Mouse (Mus musculus): ENCODE measurements around the gene Arhgef3.

GRCm38 (mm10) chr14:27262349-27262748 lies 147.7 kb downstream of the Arhgef3 start:
- no peak for TF ChIP-seq CTCF (IDR thresholded peaks at IDR 0.05)
- TF ChIP-seq EP300 (IDR thresholded peaks at IDR 0.05): no peak

Measured in lung, postnatal 0 days (tissue).